Mouse (Mus musculus) cortical plate, adult 2 months (tissue): ENCODE measurements at regions not wholly inside any gene's neighbourhood (a gene's known extent, or its start where the extent isn't known, plus 50 kb on each side); places are given as distances from the start of the nearest gene placed in this dataset.

ENCODE experiments used
- CTCF ChIP-seq: fragments of 200-500 bp; IDR thresholded peaks from 2 replicates; pipeline ENCODE4 v1.5.1; 2011; ENCODE audit warnings: mild to moderate bottlenecking, control low read depth, low read length; ENCODE audit not compliant: insufficient read depth; ENCODE audit errors: extremely low read depth
- POLR2A ChIP-seq: fragments of 200-500 bp; IDR thresholded peaks from 2 replicates; pipeline ENCODE4 v1.6.1; 2011; ENCODE audit warnings: mild to moderate bottlenecking, low read length, control low read depth; ENCODE audit not compliant: insufficient read depth; ENCODE audit errors: extremely low read depth

DNA sequence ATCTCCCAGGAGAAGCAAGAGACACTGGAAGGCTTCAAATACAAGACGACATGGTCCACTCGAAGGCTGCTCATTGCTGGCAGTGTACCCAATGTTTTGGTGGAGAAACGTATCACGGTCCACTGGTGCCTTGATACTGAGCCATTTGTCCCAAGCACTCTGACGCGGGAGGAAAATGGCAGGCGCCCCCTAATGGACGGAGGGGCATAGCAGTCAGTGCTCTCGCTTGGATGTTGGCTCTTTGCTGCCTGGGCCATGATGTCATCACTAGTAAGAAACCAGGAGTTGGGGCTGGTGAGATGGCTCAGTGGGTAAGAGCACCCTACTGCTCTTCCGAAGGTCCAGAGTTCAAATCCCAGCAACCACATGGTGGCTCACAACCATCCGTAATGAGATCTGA lies 83.5 kb upstream of the Zfp618 start:
- TF ChIP-seq POLR2A (no peak), CTCF (no peak)
